Mouse (Mus musculus) lung, embryonic 15.5 days (tissue): ENCODE measurements around the gene Stk38l. TPM values are rescaled to one million over a fixed set of nuclear protein-coding genes. Genes with fewer than 3 reads are reported as not detected.

Experiments used
- ATAC-seq: fragments of 200-750 bp; cut with Nextera tagmentation; 2 replicates; pipeline ENCODE4 v1.8.0; 2017; ENCODE audit warnings: moderate number of reproducible peaks, borderline replicate concordance; ENCODE audit not compliant: low FRiP score, low TSS enrichment; ENCODE audit errors: extremely low read depth
- H3K27ac ChIP-seq: fragments of 300-500 bp; sonication (generic); 2 replicates; pipeline ENCODE4 v1.5.1; 2015; ENCODE audit warnings: moderate library complexity, mild to moderate bottlenecking, inconsistent platforms
- H3K27me3 ChIP-seq: fragments of 300-500 bp; sonication (generic); 2 replicates; pipeline ENCODE4 v1.6.1; 2015; ENCODE audit warnings: inconsistent platforms
- H3K36me3 ChIP-seq: fragments of 300-500 bp; sonication (generic); 2 replicates; pipeline ENCODE4 v1.6.1; 2015; ENCODE audit warnings: inconsistent platforms
- H3K4me1 ChIP-seq: fragments of 300-500 bp; sonication (generic); 2 replicates; pipeline ENCODE4 v1.6.1; 2015; ENCODE audit warnings: inconsistent platforms
- H3K4me2 ChIP-seq: fragments of 300-500 bp; sonication (generic); 2 replicates; pipeline ENCODE4 v1.6.1; 2015; ENCODE audit warnings: inconsistent platforms, mild to moderate bottlenecking, moderate library complexity
- H3K4me3 ChIP-seq: fragments of 300-500 bp; sonication (generic); 2 replicates; pipeline ENCODE4 v1.5.1; 2015; ENCODE audit warnings: mild to moderate bottlenecking, inconsistent platforms
- H3K9ac ChIP-seq: fragments of 300-500 bp; sonication (generic); 2 replicates; pipeline ENCODE4 v1.6.1; 2015; ENCODE audit warnings: inconsistent platforms
- H3K9me3 ChIP-seq: fragments of 300-500 bp; sonication (generic); 2 replicates; pipeline ENCODE4 v1.6.1; 2016; ENCODE audit warnings: inconsistent platforms
- WGBS: fragments of 180-500 bp; shearing (Covaris S2); methylation state at CpG from one replicate; pipeline ENCODE4 v1.1.7; 2015; 5-methylcytosine and 5-hydroxymethylcytosine counted together
- polyA plus RNA-seq: library from polyadenylated mRNA; unstranded; fragments of >200 nt; fragmentation: Nextera tagmentation; extraction: Ambion mirVana; gene quantifications from 2 replicates; pipeline ENCODE4 v1.2.1, GENCODE M21; 2015

The Stk38l gene
- polyA plus RNA-seq, 1 experiment from 2014 or later: 14.8 TPM

GRCm38 (mm10) chr6:146824727-146825486 is 100.1 kb downstream of the Stk38l start:
- 36% methylated on average over 16 of the region's 16 CpGs for WGBS
- H3K9me3 ChIP-seq: no peaks in the 10 kb centered on the region
- ATAC-seq: no peak

GRCm38 (mm10) chr6:146825487-146825773 is 100.6 kb downstream of the Stk38l start:
- no peaks in the 10 kb centered on the region for H3K36me3 ChIP-seq
- H3K9ac ChIP-seq: no peak overlapping the region
- WGBS: 70% methylated on average over 1 of the region's 1 CpGs
- no peak overlapping the region for H3K27ac ChIP-seq
- H3K27me3 ChIP-seq: no peaks in the 10 kb centered on the region
- H3K4me2 ChIP-seq: no peak overlapping the region
- H3K4me3 ChIP-seq: no peak overlapping the region
- H3K9me3 ChIP-seq: no peaks in the 10 kb centered on the region
- no peak for ATAC-seq
- no peaks in the 10 kb centered on the region; the same call in 1 of the 2 replicates for H3K4me1 ChIP-seq

More at GRCm38 (mm10) chr6:146824727-146825486, 100.1 kb downstream of the Stk38l start:
- H3K4me2 ChIP-seq: no peak overlapping the region
- H3K4me3 ChIP-seq: no peak overlapping the region
- no peaks in the 10 kb centered on the region; the same call in 1 of the 2 replicates for H3K4me1 ChIP-seq
- H3K9ac ChIP-seq: no peak overlapping the region
- no peaks in the 10 kb centered on the region for H3K27me3 ChIP-seq
- H3K36me3 ChIP-seq: no peaks in the 10 kb centered on the region
- H3K27ac ChIP-seq: no peak overlapping the region

Other genes starting within 250 kb of the Stk38l start
- gene Itpr2, start 222.8 kb upstream of the Stk38l start, polyA plus RNA-seq: 15.3 and 18.8 TPM in 2 replicates
- 98.1 and 101 TPM in 2 replicates for gene Fgfr1op2, start 147.8 kb upstream of the Stk38l start, polyA plus RNA-seq
- gene Ints13, start 147.2 kb upstream of the Stk38l start, polyA plus RNA-seq: 66.1 and 77.9 TPM in 2 replicates
- 156 and 157 TPM in 2 replicates for gene Med21, start 82.4 kb upstream of the Stk38l start, polyA plus RNA-seq
- 28.2 and 29.9 TPM in 2 replicates for gene Tm7sf3, start 82.2 kb upstream of the Stk38l start, polyA plus RNA-seq
- 5.3 and 5.6 TPM in 2 replicates for gene Arntl2, start 71.1 kb downstream of the Stk38l start, polyA plus RNA-seq
- not detected in 2 replicates for gene Smco2, start 125.1 kb downstream of the Stk38l start, polyA plus RNA-seq
- gene Ppfibp1, start 163.5 kb downstream of the Stk38l start, polyA plus RNA-seq: 45.9 and 52.3 TPM in 2 replicates
- 0.10 and 0.16 TPM in 2 replicates for gene 1700034J05Rik, start 229.4 kb downstream of the Stk38l start, polyA plus RNA-seq